Comparison of ENCODE assay signal across 18 mouse cellular contexts in the genomic region with DNA sequence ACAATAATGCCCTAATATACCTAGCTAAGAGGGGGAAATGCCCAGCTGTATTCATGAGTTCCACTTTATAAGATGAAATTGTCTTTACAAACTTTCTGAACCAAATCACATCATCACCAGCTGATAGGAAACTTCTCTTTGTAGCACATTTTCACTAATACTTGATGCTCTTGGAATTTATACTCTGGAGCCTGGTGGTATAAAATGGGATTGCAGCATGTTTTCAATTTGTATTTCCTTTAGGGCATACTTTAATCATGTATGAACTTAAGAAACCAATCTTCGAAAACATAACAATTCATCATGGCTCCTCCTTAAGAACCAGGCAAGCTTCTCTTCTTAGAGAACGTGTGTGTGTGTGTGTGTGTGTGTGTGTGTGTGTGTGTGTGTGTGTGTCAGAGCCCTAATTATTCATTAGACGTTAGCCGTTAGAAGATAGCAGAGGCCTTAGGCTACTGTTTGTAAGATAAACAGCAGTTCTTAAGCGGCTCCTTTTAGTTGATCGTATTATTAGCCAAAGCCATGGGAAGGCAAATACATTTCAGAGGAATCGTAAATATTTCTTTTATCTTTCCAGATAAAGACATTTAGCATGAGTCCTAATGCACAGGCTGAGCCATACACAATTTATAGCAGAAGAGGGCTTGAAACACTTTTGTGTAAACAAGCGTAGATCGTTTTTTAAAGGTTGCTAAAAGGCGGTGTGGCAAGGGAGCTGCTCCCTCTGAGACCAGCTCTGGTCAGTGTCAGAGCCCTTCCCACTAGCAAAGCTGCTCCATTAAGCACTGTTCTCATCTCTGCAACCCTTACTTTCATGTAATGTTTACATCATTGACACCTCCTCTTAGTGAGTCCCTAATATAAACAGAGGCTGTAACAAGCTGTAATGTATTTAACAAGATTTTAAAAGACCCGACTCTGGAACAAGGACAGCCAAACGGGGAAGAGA.
DNase-seq lines count a peak whose midpoint lies in the region; ATAC-seq and TF ChIP-seq lines count a peak whose summit lies in the region.
"Had no signal": no experiment of that assay in that cellular context is flagged by ENCODE, and none has a peak within 500 bp of the region (broad histone marks: within the 10 kb centered on the region; RNA-seq: fewer than 3 reads in every experiment).

No protein-coding gene starts in this region.

- WGBS in kidney, postnatal 0 days = 27% methylated on average over 12 of the region's 12 CpGs
- WGBS in midbrain, postnatal 0 days = 62% methylated on average over 12 of the region's 12 CpGs
- 70% methylated on average over 12 of the region's 12 CpGs for WGBS in midbrain, embryonic 11.5 days

- H3K9me3 ChIP-seq in kidney, postnatal 0 days (replicated peaks; ENCODE audit: low read length) = no peaks in the 10 kb centered on the region
- no peaks in the 10 kb centered on the region for H3K9me3 ChIP-seq in midbrain, postnatal 0 days (ENCODE audit: low read length)
- H3K9me3 ChIP-seq in midbrain, embryonic 11.5 days (ENCODE audit: control insufficient read depth, low read length) = no peaks in the 10 kb centered on the region
- H3K9me3 ChIP-seq: limb, embryonic 13.5 days had no signal

- no peak overlapping the region for H3K9ac ChIP-seq in kidney, postnatal 0 days (ENCODE audit: low read depth, low read length)
- no peak overlapping the region for H3K9ac ChIP-seq in midbrain, postnatal 0 days (replicated peaks; ENCODE audit: low read length, poor library complexity, severe bottlenecking)
- H3K9ac ChIP-seq in midbrain, embryonic 11.5 days (ENCODE audit: low read length) = no peak overlapping the region
- H3K9ac ChIP-seq: hindbrain, embryonic 14.5 days; limb, embryonic 13.5 days had no signal

- H3K4me1 ChIP-seq in kidney, postnatal 0 days (replicated peaks; ENCODE audit: insufficient read depth, low read length) = 0 out of 2 replicates have a peak, but pooled peaks cover 4% of the 10 kb centered on the region
- no peaks in the 10 kb centered on the region for H3K4me1 ChIP-seq in midbrain, postnatal 0 days (ENCODE audit: insufficient read depth, low read length)
- H3K4me1 ChIP-seq in midbrain, embryonic 11.5 days (ENCODE audit: control insufficient read depth, insufficient read depth, low read length) = no peaks in the 10 kb centered on the region

- H3K4me3 ChIP-seq in kidney, postnatal 0 days (replicated peaks; ENCODE audit: low read depth, low read length) = no peak overlapping the region
- H3K4me3 ChIP-seq in midbrain, postnatal 0 days (ENCODE audit: low read depth, low read length) = no peak overlapping the region
- no peak overlapping the region for H3K4me3 ChIP-seq in midbrain, embryonic 11.5 days (ENCODE audit: low read depth, low read length)
- H3K4me3 ChIP-seq: limb, embryonic 13.5 days; myocyte had no signal

- no peak overlapping the region for H3K27ac ChIP-seq in kidney, postnatal 0 days
- no peak overlapping the region for H3K27ac ChIP-seq in midbrain, postnatal 0 days (ENCODE audit: low read depth, low read length)
- H3K27ac ChIP-seq in midbrain, embryonic 11.5 days (ENCODE audit: low read depth, low read length) = no peak overlapping the region
- H3K27ac ChIP-seq: hindbrain, embryonic 14.5 days; limb, embryonic 13.5 days had no signal

- H3K36me3 ChIP-seq in kidney, postnatal 0 days (ENCODE audit: insufficient read depth, low read length) = no peaks in the 10 kb centered on the region
- no peaks in the 10 kb centered on the region for H3K36me3 ChIP-seq in midbrain, postnatal 0 days (ENCODE audit: insufficient read depth, low read length)
- H3K36me3 ChIP-seq in midbrain, embryonic 11.5 days (ENCODE audit: control insufficient read depth, insufficient read depth, low read length) = no peaks in the 10 kb centered on the region
- H3K36me3 ChIP-seq: limb, embryonic 13.5 days had no signal

- H3K27me3 ChIP-seq in kidney, postnatal 0 days (ENCODE audit: insufficient read depth, low read length) = no peaks in the 10 kb centered on the region
- no peaks in the 10 kb centered on the region; the same call in 1 of the 2 replicates for H3K27me3 ChIP-seq in midbrain, postnatal 0 days (ENCODE audit: insufficient read depth, low read length)
- H3K27me3 ChIP-seq in midbrain, embryonic 11.5 days (ENCODE audit: control insufficient read depth, insufficient read depth, low read length) = no peaks in the 10 kb centered on the region

- peak; percentile 4 for DNase-seq in CD4-positive, CD25-positive, alpha-beta regulatory T cell, adult 2 months (ENCODE audit: low read depth, low spot score)
- peak; percentile 76 for DNase-seq in kidney, postnatal 0 days (ENCODE audit: low spot score)
- no peak for DNase-seq in kidney, postnatal 36 days
- no peak for DNase-seq in midbrain, postnatal 0 days (ENCODE audit: low spot score)
- DNase-seq in midbrain, embryonic 11.5 days (ENCODE audit: low spot score, missing footprints) = no peak
- DNase-seq in yolk sac, embryonic 10.5 days (ENCODE audit: low spot score) = peak; percentile 43
- DNase-seq: adrenal gland, postnatal 10 days; cerebellum, postnatal 14 days; kidney, postnatal 25 days; layer of hippocampus, postnatal 36 days; right cerebral cortex, adult 18-20 months; spleen, adult 18-20 months had no signal

- TF ChIP-seq CTCF in kidney, postnatal 0 days (IDR thresholded peaks at IDR 0.05; ENCODE audit: low read depth) = peak; percentile 50
- peak; percentile 30 for TF ChIP-seq CTCF in midbrain, postnatal 0 days (IDR thresholded peaks at IDR 0.05)

- ATAC-seq in CD4-positive, CD25-positive, alpha-beta regulatory T cell, adult 4 months = no peak
- no peak for ATAC-seq in kidney, postnatal 0 days (replicated peaks; ENCODE audit: low FRiP score, low read depth)
- ATAC-seq in midbrain, postnatal 0 days (ENCODE audit: low FRiP score) = no peak
- ATAC-seq in midbrain, embryonic 11.5 days (ENCODE audit: low FRiP score) = no peak
- ATAC-seq in megakaryocyte-erythroid progenitor cell, adult 5-6 weeks (replicated peaks; ENCODE audit: low FRiP score, low TSS enrichment, poor library complexity, severe bottlenecking) = no peak
- ATAC-seq: forebrain, embryonic 14.5 days had no signal

- H3K4me2 ChIP-seq in kidney, postnatal 0 days (ENCODE audit: low read length) = no peak overlapping the region
- no peak overlapping the region for H3K4me2 ChIP-seq in midbrain, postnatal 0 days (ENCODE audit: low read depth, low read length, poor library complexity, severe bottlenecking)
- no peak overlapping the region for H3K4me2 ChIP-seq in midbrain, embryonic 11.5 days
- H3K4me2 ChIP-seq: hindbrain, embryonic 14.5 days; limb, embryonic 13.5 days had no signal

Comparison
In these comparisons a context has a peak if more than half of its experiments do, and no peak if none do; other contexts are left out.
1. DNase-seq: peak in CD4-positive, CD25-positive, alpha-beta regulatory T cell, adult 2 months (single experiment), kidney, postnatal 0 days (single experiment) and yolk sac, embryonic 10.5 days (single experiment); none in kidney, postnatal 36 days (0 of 2), midbrain, postnatal 0 days (single experiment) and midbrain, embryonic 11.5 days (single experiment).